Mouse (Mus musculus) retina, adult 2 months (tissue): Measurements from ENCODE around the gene Arid3b.
"Not testable (repeated sequence)": the region's sequence is repeated elsewhere in the genome, so short reads cannot be mapped to it uniquely, and the experiment has no call there.

Source experiments
- DNase-seq: peaks from one replicate; pipeline ENCODE4 v3.0.0-alpha.2; 2012; ENCODE audit warnings: low read depth, low spot score

Gene Arid3b

GRCm38 (mm10) chr9:57836581-57837170 lies at the start of gene Arid3b:
TSS of gene Arid3b (minus strand) at chr9:57836793.
- peak; percentile 90 for DNase-seq

- no peak for DNase-seq
These were observed 46.8 kb upstream of the Arid3b start for GRCm38 (mm10) chr9:57883413-57883812.

- not testable (repeated sequence) for DNase-seq
These were observed 45.2 kb upstream of the Arid3b start for GRCm38 (mm10) chr9:57881781-57882180.

GRCm38 (mm10) chr9:57880278-57880677 lies 43.7 kb upstream of the Arid3b start:
- DNase-seq: no peak

GRCm38 (mm10) chr9:57879213-57879612 lies 42.6 kb upstream of the Arid3b start:
- DNase-seq: no peak

GRCm38 (mm10) chr9:57874994-57875393 lies 38.4 kb upstream of the Arid3b start:
- DNase-seq: no peak

- no peak for DNase-seq
These were observed 37.5 kb upstream of the Arid3b start for GRCm38 (mm10) chr9:57874134-57874533.

GRCm38 (mm10) chr9:57870273-57870816 lies 33.8 kb upstream of the Arid3b start:
- no peak for DNase-seq

- DNase-seq: no peak
These were observed 32.2 kb upstream of the Arid3b start for GRCm38 (mm10) chr9:57868767-57869166.

- DNase-seq: no peak
These were observed 31.3 kb upstream of the Arid3b start for GRCm38 (mm10) chr9:57867880-57868279.

GRCm38 (mm10) chr9:57867236-57867635 lies 30.6 kb upstream of the Arid3b start:
- no peak for DNase-seq

GRCm38 (mm10) chr9:57866530-57866929 lies 29.9 kb upstream of the Arid3b start:
- no peak for DNase-seq

GRCm38 (mm10) chr9:57864336-57864735 lies 27.7 kb upstream of the Arid3b start:
- no peak for DNase-seq

GRCm38 (mm10) chr9:57861951-57862471 lies 25.4 kb upstream of the Arid3b start:
- DNase-seq: peak; percentile 28

GRCm38 (mm10) chr9:57856456-57856855 lies 19.9 kb upstream of the Arid3b start:
- no peak for DNase-seq

- no peak for DNase-seq
These were observed 17.7 kb upstream of the Arid3b start for GRCm38 (mm10) chr9:57854280-57854679.

GRCm38 (mm10) chr9:57839032-57839431 lies 2.4 kb upstream of the Arid3b start:
- DNase-seq: no peak

- no peak for DNase-seq
These were observed 615 bp downstream of the Arid3b start for GRCm38 (mm10) chr9:57835841-57836514.

- no peak for DNase-seq
These were observed 1.8 kb downstream of the Arid3b start for GRCm38 (mm10) chr9:57834629-57835417.

GRCm38 (mm10) chr9:57833762-57834471 lies 2.7 kb downstream of the Arid3b start:
- DNase-seq: no peak

GRCm38 (mm10) chr9:57831267-57832082 lies 5.1 kb downstream of the Arid3b start:
- no peak for DNase-seq
